Mouse (Mus musculus) left cerebral cortex, postnatal 4 days (tissue): Measurements from ENCODE around the gene Hsf2bp. TPM values are rescaled to one million over a fixed set of nuclear protein-coding genes. Genes with fewer than 3 reads are reported as not detected.
A peak's percentile ranks its signal among the peaks of the same experiment; 100 is the strongest.
"Not testable (repeated sequence)": the region's sequence is repeated elsewhere in the genome, so short reads cannot be mapped to it uniquely, and the experiment has no call there.

Experiments
- DNase-seq: peaks from one replicate; pipeline ENCODE4 v3.0.0-alpha.2; 2022
- intact Hi-C: fragments of 180-260 bp; cut with DNase I; formaldehyde crosslinking; loops from one replicate; pipeline ENCODE4 v1.15.1; 2025
- total RNA-seq, 2 experiments: library from RNA; stranded (reverse); gene quantifications; 2 replicates each; pipeline ENCODE4 v1.2.3; 2021

The Hsf2bp gene
- total RNA-seq, result 1 to 10 TPM; 1.4 to 1.6 TPM

- DNase-seq, result peak; percentile 81
- intact Hi-C loops, result no loop called here
Observed at GRCm38 (mm10) chr17:32035609-32036508, at the start of gene Hsf2bp, which contains the start of gene Rrp1b. Gene Hsf2bp (minus strand): TSS chr17:32036349. Gene Rrp1b (plus strand): TSS chr17:32036100.

- intact Hi-C loops, result no loop called here
- no peak for DNase-seq
Observed at GRCm38 (mm10) chr17:32083351-32083750, 47.2 kb upstream of the Hsf2bp start.

GRCm38 (mm10) chr17:32075164-32075563 is 39.0 kb upstream of the Hsf2bp start:
- intact Hi-C loops, result no loop called here
- DNase-seq, result peak; percentile 60

GRCm38 (mm10) chr17:32074658-32075057 is 38.5 kb upstream of the Hsf2bp start:
- intact Hi-C loops, result no loop called here
- no peak for DNase-seq

GRCm38 (mm10) chr17:32073359-32073758 is 37.2 kb upstream of the Hsf2bp start:
- intact Hi-C loops, result no loop called here
- DNase-seq, result peak; percentile 84

- intact Hi-C loops, result no loop called here
- DNase-seq, result no peak
Observed at GRCm38 (mm10) chr17:32068810-32069209, 32.7 kb upstream of the Hsf2bp start.

GRCm38 (mm10) chr17:32068381-32068780 is 32.2 kb upstream of the Hsf2bp start:
- DNase-seq, result no peak

GRCm38 (mm10) chr17:32067541-32067940 is 31.4 kb upstream of the Hsf2bp start:
- intact Hi-C loops, result no loop called here
- DNase-seq, result no peak

More at GRCm38 (mm10) chr17:32068381-32068780, 32.2 kb upstream of the Hsf2bp start:
- intact Hi-C loops, result no loop called here

- DNase-seq, result peak; percentile 28
- intact Hi-C loops, result not testable (repeated sequence)
Observed at GRCm38 (mm10) chr17:32064762-32065161, 28.6 kb upstream of the Hsf2bp start.

GRCm38 (mm10) chr17:32063654-32064053 is 27.5 kb upstream of the Hsf2bp start:
- intact Hi-C loops, result no loop called here
- no peak for DNase-seq

GRCm38 (mm10) chr17:32061219-32061618 is 25.1 kb upstream of the Hsf2bp start:
- intact Hi-C loops, result no loop called here
- no peak for DNase-seq

GRCm38 (mm10) chr17:32059084-32059483 is 22.9 kb upstream of the Hsf2bp start:
- intact Hi-C loops, result loop anchor here (10.0 kb wide), 1 partner anchor 146 kb away; no protein-coding TSS in a partner anchor
- DNase-seq, result no peak

- DNase-seq, result no peak
- intact Hi-C loops, result loop anchor here (10.0 kb wide), 1 partner anchor 147 kb away; no protein-coding TSS in a partner anchor
Observed at GRCm38 (mm10) chr17:32057843-32058242, 21.7 kb upstream of the Hsf2bp start.

- intact Hi-C loops, result loop anchor here (10.0 kb wide), 1 partner anchor 151 kb away; no protein-coding TSS in a partner anchor
- DNase-seq, result no peak
Observed at GRCm38 (mm10) chr17:32053677-32054076, 17.5 kb upstream of the Hsf2bp start.

GRCm38 (mm10) chr17:32052237-32053080 is 16.3 kb upstream of the Hsf2bp start:
- peak; percentile 36 for DNase-seq
- intact Hi-C loops, result loop anchor here (10.0 kb wide), 1 partner anchor 152 kb away; no protein-coding TSS in a partner anchor

- DNase-seq, result no peak
- intact Hi-C loops, result loop anchor here (10.0 kb wide), 1 partner anchor 154 kb away; no protein-coding TSS in a partner anchor
Observed at GRCm38 (mm10) chr17:32050609-32051008, 14.5 kb upstream of the Hsf2bp start.

- DNase-seq, result no peak
- intact Hi-C loops, result loop anchor here (10.0 kb wide), 1 partner anchor 155 kb away; no protein-coding TSS in a partner anchor
Observed at GRCm38 (mm10) chr17:32049914-32050313, 13.8 kb upstream of the Hsf2bp start.

GRCm38 (mm10) chr17:32048351-32048750 is 12.2 kb upstream of the Hsf2bp start:
- no peak for DNase-seq
- intact Hi-C loops, result no loop called here

GRCm38 (mm10) chr17:32046541-32046940 is 10.4 kb upstream of the Hsf2bp start:
- DNase-seq, result no peak
- intact Hi-C loops, result no loop called here

GRCm38 (mm10) chr17:32040263-32040662 is 4.1 kb upstream of the Hsf2bp start:
- DNase-seq, result no peak
- intact Hi-C loops, result no loop called here
